Mouse (Mus musculus): ENCODE measurements around the gene Ccl9.
"Not testable (repeated sequence)": the region's sequence is repeated elsewhere in the genome, so short reads cannot be mapped to it uniquely, and the experiment has no call there.

The Ccl9 gene

DNA sequence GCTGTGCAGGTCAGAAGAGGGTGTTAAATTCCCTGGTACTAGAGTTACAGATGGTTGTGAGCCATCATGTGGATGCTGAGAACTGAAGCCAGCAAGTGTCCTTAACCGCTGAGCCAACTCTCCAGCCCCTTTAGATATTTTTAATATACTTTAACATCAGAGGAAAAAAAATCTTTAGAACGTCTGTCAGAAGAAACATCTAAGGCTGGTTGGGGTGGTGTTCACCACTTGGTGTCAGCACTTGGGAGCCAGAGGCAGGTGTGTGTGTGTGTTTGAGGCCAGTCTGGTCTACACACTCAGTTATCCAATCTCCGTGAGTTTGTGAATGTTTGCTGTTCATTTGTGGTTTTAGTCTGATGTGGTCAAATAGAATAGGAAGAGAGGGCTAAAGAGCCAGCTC, 563 bp upstream of the Ccl9 start:
- DNase-seq: no peak

DNA sequence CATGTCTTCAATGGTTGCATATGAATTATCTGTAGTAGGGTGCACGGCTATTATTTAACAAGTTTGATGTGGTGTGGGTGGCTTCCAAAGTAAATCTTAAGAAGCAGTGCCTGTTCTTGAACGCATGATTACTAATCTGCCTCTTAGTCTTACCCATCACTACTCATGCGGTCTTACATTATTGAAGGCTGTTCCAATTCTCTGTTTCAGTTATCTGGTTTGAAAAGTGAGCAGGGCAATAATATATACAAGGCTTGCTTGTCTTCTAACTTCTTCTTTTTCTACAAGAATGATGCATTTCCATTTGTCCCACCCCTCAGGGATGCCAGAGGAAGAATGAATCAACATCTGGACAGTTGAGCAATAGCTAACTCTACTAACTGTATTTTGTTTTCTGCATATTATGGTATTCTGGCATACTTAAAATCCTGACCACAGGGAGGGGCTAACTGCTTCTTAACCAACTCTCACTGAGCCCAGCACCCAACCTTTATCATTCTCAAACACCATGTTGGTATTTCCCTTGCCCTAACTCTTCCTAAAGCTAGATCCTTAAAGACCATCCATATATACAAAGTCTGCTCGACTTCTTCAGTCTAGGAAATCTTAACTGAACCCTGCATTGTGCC, 1.4 kb downstream of the Ccl9 start:
- DNase-seq: no peak

DNA sequence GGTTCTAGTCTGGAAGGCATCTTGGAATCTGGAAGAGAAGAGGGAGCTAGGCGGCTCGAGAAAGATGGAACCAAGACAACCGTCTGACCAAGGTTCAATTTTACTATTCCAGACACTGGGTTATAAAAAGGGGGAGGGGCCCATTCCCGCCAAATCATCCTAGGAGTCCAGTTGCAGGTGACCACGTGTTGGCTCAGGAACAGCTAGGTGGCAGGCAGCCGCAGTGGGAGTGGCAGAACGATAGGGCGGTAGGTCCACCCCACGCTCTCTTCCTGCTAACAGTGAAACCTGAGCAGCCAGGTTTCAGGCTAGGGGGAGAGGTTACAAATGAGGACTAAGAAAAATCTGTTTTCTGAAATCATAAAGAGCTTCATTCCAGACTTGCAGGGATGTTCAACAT, 5.6 kb downstream of the Ccl9 start:
- DNase-seq: no peak

DNA sequence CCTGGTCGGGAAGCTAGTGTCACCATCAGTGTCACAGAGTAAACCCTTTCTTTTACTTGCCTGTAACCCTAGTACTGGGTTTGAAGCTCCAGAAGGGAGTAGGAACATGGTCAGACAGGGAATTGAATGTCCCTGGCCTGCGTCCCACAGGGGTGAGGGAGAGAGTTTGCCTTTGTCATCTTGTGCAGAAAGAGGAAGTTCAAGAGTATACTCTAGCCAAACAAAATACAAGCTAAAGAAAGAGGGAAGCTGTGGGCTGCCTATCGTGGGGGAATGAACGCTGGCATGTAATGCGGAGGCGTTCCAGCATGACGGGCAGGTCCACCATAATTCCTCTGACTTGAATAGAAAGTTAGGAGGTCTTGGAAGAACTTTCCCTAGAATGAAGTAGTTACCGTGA, 6.2 kb downstream of the Ccl9 start:
- no peak for DNase-seq

DNA sequence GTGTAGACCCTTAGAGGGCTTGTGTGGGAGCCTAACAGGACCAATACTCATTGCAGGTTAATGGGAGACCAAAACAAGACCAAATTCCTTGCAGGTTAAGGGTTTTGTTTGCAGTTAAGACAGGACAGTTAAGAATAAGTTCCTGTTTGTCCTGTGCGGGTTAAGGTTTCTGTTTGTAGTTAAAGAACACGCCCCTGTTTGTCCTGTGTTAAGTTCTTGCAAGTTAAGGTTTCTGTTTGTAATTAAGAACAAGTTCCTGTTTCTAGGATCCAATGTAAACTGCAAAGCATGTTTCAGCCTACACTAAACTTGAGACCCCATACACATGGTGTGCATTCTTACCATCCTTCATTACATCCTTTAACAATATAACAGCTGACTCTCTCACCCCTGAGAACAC, 8.2 kb downstream of the Ccl9 start:
- DNase-seq: no peak

DNA sequence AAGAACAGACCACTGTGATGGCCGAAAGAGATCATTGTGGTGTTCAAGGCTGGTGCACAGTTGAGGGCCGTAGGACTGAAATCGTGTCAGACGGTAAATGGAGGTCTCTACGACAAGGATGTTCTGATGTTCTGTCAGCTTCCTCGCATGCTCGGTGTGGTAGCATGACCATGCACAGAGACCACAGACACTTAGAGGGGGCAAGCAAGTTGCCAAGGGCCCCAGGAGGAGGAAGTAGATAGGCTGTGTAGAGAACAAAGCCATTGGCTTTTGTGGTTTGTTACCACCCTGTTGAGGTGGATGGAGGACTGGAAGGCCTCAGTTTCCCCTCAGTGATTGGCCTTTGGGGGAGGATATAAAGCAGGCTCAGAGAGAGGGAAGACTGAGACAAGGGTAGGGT, 9.2 kb downstream of the Ccl9 start:
- DNase-seq: no peak

DNA sequence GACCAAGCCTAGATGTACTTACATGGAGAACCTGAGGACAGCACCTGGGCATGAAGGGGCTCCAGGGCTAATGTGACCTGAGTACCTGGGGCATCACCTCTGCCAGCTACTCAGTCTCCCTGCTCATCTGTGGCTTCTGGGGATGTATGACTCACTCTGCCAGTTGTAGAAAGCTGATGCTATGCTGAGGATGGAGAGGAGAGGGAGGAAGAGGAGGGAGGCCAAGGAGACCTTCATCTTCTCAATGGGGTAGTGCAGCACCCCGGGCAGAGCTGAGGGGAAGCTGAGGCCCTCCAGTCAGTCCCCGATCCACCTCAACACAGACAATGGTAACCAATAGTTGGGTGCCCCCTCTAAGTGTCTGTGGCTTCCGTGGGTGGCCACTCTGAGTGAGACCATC, 9.7 kb downstream of the Ccl9 start:
- no peak for DNase-seq

DNA sequence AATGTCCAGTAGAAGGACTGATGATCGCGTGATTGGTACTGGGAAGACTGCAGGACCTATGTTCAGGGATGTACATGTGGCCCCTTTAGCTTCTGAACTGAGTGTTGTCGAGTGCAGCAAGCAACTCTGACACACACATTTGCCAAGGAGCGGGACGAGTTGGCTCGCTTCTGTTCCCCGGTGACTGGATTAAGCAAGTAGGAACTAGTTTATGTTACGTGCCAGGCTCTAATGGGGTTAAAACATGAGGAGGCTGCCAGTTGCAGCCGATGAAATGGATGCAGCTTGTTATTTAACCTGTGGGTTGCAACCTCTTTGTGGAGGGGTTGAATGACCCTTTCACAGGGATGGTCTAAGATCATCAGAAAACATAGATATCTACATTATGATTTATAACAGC, 10.4 kb downstream of the Ccl9 start:
- no peak for DNase-seq

DNA sequence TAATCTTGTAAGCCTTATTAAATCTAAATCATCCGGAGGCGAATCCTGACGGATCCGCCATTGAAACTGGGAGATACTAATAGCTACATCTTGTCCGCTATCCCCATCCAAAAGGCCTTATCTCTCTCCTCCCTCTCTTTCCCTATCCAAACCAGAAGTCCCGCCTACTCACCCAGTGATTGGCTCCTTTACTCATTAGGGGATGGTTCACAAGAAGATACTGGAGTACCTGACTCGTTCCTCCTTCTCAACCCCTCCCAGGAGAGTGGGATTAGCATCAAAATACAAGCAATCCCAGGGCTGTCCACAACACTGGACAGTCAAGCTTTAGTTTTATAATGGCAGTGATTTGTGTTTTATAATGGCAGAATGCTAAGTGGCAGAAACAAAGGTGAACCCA, 11.1 kb downstream of the Ccl9 start:
- DNase-seq: no peak

DNA sequence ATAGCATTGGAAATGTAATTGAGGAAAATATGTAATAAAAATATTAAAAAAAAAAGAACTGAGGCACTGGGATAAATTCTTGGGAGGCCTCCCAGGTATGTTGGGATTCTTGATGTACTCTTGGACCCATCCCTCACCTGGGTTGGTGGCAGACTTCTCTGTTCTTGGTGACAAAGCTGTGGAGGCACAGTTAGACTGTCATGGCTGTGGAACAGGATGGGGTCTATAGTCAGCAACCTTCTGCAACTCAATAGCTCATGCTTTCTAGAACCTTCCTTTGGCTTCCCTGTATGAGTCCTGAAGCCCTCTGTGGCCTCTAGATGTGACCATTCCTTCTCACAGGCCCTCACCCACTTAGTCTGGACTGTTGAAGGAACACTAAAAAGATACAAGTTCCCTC, 11.8 kb downstream of the Ccl9 start:
- no peak for DNase-seq

DNA sequence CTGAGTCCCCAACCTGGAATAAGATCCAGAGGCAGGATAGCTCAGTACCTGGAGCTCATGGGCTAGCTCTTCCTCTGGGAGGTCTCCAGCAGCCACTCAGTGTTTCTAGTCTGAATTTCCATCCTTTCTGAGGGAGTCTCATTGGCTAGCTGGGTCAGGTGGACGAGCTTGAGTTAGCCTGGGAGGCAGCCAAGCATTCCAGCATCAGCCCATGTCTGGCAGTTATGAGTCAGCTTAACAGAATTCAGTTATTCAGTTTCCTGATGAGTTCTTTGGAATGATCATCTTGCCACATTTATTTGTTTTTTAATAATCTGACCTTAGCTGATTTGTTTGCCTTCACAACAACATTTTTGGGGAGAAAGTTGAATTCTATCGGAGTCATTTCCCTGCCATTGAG, 14.7 kb downstream of the Ccl9 start:
- no peak for DNase-seq

DNA sequence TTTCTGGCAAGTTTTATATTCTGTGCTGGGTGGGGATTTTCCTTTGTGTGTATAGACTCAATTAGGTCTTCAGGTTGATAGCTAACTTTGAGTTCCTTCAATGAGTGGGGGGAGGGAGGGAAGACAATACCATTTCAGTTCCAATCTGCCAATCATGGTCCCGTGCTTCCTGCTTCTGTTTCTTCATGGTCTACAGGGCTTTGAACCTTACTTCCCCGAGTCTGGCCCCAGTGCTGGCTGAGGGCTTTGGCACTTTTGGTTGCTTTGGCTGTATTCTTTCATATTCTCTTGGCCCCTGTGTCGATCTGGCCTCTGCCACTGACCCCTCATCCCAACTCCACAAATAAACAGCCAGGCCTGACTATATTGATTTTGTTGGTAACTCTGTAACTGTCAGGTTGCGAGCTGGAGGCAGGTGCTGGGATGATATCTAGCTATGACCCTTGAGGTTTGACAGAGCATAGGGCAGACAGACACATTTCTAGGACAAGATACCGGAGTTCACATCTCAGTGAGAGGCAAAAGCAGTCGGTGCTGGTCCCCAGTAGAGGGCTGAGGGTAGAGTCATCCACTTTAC, 16.0 kb downstream of the Ccl9 start:
- DNase-seq: no peak

DNA sequence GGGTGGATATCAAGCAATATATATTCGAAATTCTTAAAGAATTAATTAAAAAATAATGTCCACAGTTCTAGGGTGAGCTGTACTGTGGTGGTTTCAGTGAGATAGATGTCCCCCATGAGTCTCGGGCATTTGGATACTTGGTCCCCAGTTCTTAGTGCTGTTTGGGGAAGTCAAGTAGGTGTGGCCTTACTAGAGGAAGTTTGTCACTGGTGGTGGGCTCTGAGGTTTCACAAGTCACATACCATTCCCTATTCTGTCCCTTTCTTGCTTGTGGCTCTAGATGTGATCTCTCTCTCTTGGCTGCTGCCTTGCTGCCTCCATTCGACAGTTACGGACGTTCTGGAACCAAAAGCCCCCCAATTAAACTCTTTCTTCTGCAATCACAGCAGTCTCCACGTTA, 18.0 kb downstream of the Ccl9 start:
- no peak for DNase-seq

DNA sequence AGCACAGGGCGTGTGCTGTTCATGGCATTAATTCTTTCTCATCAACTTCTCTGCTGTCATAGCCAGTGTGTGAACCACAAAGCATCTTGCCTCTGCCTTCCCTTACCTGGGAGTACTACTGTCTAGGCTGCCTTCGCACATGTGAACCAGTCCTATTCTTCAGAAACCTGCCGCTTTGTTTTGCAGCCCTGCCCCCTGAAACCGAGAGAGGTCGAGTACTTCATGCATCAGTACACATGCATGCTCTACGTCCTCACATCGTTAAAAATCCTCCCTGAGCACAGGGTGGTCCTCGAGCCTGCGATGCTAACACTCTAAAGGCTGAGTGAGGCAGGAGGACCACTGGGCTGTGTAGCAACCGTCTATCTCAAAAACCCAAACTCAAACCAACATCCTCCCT, 21.4 kb downstream of the Ccl9 start:
- no peak for DNase-seq

DNA sequence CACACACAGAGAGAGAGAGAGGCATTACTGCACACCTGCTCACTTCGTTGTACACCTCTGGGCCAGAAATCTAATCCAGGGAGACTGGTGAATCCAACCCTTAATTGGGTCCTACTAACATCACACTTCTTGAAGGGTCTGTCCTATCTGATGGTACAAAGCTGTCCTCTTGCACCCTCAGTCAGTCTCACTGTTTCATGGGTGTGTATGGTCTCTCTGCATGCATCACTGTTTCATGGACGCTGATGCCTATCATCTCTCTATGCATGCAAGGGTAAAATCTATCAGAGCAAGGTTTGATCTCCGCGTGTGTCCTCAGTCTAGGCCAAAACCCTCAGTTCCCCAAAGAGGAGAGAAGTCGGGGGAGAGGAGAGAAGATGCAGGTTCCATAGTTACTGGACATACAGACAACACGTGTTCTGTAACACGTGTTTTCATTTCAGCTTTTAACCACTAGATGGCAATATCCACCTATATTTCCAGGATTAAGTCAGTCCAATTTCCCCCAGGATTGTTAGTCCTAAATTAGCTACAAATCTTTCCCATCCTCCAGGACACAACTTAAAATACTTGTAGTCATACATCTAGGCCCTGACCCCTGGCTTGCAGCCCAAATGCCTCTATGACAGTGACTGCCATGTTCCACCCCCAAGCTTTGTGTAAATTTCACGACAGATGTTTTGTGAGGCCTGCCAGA, 22.2 kb downstream of the Ccl9 start:
- DNase-seq: peak; percentile 46

DNA sequence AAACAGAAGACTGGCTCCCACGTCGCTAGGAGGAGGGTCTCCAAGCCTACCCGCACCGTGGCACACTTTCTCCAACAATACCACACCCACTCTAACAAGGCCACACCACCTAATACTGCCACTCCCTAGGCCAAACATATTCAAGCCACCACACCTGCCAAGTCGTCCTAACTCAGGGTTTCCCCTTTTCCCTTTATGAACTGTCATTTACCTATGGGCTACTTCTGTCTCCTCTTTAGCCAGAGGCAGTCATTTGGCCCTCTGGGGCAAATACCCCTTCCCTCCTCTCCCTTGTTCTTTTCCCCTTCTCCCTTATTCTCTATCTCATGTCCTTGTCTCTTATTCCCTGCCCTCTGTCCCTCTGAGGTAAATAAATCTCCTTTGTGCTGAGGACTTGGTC, 26.8 kb downstream of the Ccl9 start:
- DNase-seq: no peak

DNA sequence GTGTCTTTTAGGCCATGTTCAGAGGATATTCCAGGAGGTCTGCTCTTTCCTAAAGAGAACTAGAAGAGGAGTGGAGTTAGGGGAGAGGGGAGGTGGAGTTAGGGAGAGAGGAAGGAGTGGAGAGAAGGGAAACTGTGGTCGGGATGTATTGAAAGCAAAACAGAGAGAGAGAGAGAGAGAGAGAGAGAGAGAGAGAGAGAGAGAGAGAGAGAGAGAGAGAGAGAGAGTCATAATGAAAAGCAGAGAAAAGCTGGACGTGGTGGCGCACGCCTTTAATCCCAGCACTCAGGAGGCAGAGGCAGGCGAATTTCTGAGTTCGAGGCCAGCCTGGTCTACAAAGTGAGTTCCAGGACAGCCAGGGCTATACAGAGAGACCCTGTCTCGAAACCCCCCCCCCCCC, 27.4 kb downstream of the Ccl9 start:
- DNase-seq: not testable (repeated sequence)

DNA sequence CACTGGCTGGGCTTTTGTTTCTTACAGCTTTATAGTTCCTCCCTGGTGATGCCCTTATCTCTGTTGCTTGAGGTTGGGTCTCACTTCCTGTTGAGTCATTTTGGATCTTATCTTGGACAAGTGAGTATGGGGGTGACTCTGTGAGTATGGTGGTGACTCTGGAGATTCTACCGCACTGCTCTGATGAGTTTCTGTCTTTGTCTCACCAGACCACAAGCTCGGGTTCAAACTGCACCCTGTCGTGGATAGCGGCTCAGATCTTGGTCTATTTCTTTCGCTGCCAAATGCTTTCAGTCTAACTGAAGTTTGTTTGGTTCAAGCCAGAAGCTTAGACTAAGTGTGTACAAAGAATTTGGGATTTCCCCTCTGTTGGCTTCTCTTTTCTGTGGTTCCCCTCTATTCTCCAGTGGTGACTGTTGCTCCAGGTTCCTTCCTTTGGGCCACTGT, 28.2 kb downstream of the Ccl9 start:
- DNase-seq: no peak

DNA sequence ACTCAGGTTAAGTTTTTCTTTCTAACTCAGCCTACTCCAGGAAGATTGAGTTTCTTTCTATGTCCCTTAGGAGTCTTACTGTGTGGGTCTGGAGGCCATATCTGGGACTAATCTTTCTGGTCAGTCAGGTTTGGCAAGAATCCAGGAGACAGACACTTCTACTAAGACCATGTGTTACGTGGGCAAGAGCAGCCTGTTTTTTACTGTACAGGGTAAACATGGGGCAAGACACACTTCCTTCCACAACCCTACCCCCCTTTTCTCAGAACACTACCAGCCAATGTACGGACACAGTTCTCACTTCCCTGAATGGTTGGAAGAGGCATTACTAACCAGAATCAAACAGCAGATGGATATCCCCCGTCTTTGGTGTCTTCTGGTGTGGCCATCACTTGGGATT, 34.2 kb downstream of the Ccl9 start:
- DNase-seq: no peak

DNA sequence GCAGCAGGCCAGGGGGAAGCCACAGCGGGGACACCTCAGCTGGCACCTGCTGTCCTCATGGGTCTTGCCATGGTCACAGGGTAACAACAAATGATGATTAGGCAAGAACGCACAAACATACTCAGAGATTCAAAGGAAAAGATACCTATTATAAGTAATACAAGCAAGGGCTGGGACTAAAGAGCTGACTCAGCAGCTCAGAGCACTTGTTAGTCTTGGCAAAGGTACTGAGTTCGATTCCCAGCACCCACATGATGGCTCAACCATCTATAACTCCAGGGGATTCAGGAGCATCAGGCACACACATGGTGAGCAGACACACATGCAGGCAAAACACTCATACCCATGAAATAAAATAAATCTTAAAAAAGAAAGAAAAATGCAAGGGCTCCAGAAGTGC, 37.0 kb downstream of the Ccl9 start:
- DNase-seq: no peak

DNA sequence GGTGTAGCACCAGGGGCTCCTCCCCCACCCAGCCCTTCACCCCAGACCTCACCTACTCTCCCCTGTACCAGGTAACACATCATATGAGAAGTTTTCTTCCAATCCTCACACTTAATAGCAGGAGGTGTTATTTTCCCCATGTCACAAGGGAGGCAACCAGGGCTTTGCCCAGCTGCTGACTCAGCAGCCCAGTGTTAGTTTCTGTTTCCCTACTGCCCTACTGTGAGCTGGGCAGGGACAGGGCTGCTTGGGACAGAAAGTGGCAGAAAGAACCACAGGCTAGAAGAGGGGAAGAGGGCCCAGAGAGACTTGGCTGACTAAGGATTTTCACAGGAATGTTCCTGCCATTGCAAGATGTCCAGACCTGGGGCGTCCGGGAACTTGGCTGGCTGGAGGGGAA, 37.5 kb downstream of the Ccl9 start:
- DNase-seq: no peak

DNA sequence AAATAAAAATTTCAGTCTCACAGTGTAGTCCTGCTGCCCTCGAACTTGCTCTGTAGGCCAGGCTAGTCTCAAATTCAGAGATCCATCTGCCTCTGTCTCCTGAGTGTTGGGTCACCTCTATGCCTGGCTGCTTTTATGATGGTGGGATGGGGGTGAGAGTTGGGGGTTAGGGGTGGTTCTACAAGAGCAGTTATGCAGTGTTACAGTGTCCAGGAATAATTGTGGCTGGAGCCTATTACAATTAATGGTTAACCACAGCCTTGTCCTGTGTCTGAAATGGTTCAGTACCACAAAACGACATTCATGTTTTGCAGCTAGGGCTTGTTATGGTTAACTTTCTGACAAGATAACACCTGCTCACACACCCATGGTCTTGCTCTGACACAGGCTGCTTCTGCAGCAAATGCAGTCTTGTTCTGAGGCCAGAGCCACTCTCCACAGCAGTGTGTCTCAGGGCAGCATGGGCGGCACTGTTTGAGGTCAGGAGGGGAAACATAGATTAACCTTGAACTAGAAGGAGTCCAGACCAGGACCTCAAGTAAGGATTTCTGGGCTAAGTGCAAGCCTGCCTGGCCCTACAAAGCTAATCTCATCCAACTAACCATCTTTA, 39.6 kb downstream of the Ccl9 start:
- DNase-seq: no peak

DNA sequence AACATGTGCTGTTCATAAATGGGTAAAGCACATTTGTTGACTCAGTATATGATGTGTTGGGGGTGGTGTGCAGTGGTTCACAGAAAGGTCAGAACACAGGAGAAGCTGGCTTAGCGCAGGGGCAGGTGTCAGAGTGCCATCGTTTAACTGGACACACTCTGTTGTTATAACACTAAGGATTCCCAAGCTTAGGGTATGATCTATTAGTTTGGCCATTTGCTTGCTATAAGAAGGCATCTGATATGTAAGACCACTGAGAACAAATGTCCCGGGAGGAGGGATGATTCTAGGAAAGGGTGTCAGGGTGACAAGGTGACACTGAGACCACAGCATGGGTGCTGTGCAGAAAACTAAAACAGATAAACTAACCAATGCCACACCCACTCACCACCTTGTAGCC, 41.6 kb downstream of the Ccl9 start:
- DNase-seq: no peak
